Mouse (Mus musculus) small intestine, adult 2 months (tissue): ENCODE data around the gene Slc35a5.

Experiments used
- CTCF ChIP-seq: fragments of 200-500 bp; IDR thresholded peaks from 2 replicates; pipeline ENCODE4 v1.5.1; 2012; ENCODE audit warnings: low read depth, mild to moderate bottlenecking, control low read depth, inconsistent platforms, low read length, moderate library complexity, mixed read lengths; ENCODE audit not compliant: insufficient replicate concordance, insufficient read length; ENCODE audit errors: extremely low read depth
- POLR2A ChIP-seq: fragments of 200-500 bp; IDR thresholded peaks from 2 replicates; pipeline ENCODE4 v1.6.1; 2012; ENCODE audit warnings: low read depth, mild to moderate bottlenecking, control low read depth, inconsistent platforms, low read length, moderate library complexity

- no peak for TF ChIP-seq CTCF
- no peak for TF ChIP-seq POLR2A
Measured at GRCm38 (mm10) chr16:45098886-45099210, 59.7 kb downstream of the Slc35a5 start.
